8 mouse cellular contexts compared by ENCODE assay signal in genomic region chr11:94211651-94212488, GRCm38 (mm10). TPM values are rescaled to one million over a fixed set of nuclear protein-coding genes. Genes with fewer than 3 reads are reported as not detected.
DNase-seq lines count a peak whose midpoint lies in the region; ATAC-seq and TF ChIP-seq lines count a peak whose summit lies in the region.

No protein-coding gene starts in this region.

- TF ChIP-seq CTCF in Patski (IDR thresholded peaks at IDR 0.05): no peak

- in situ Hi-C loops in Patski (cut with MboI; ENCODE audit: low pct_unique_long_range_greater_than_20kb): no loop called here

- peak overlapping the region; percentile 73 for H3K4me3 ChIP-seq in hindbrain, embryonic 13.5 days
- H3K4me3 ChIP-seq in macrophage (ENCODE audit: inconsistent target): peak overlapping the region; percentile 46

- H3K4me2 ChIP-seq in hindbrain, embryonic 13.5 days: peak overlapping the region; percentile 72

- ATAC-seq in Patski: peak; percentile 31
- ATAC-seq in hindbrain, embryonic 13.5 days (ENCODE audit: low FRiP score): peak; percentile 21; the same call in 1 of the 2 replicates

- POLR2A ChIA-PET in Patski (lab: Charles Lee): interaction anchor here (0.6 to 5.8 kb wide), 9 partner anchors 9 to 116 kb away, joined by 3 to 37 read pairs (median 5); partner anchors contain the start of gene Ankrd40

- 0% methylated on average over 33 of the region's 61 CpGs for WGBS in hindbrain, embryonic 13.5 days
- 2% methylated on average over 49 of the region's 61 CpGs for WGBS in macrophage (ENCODE audit: missing documents)

- CTCF ChIA-PET in Patski (lab: Charles Lee): interaction anchor here (0.7 to 3.9 kb wide), 8 partner anchors 14 to 92 kb away, joined by 3 to 19 read pairs (median 4); no protein-coding TSS in a partner anchor

- peaks cover 32% of the 10 kb centered on the region for H3K4me1 ChIP-seq in hindbrain, embryonic 13.5 days (replicated peaks)

- H3K9ac ChIP-seq in hindbrain, embryonic 13.5 days: peak overlapping the region; percentile 94

- H3K36me3 ChIP-seq in hindbrain, embryonic 13.5 days: peaks cover 17% of the 10 kb centered on the region
- no peaks in the 10 kb centered on the region for H3K36me3 ChIP-seq in macrophage (ENCODE audit: inconsistent target)

- peaks cover 19% of the 10 kb centered on the region for H3K79me2 ChIP-seq in macrophage (ENCODE audit: inconsistent target)

- H3K27me3 ChIP-seq in Patski: no peaks in the 10 kb centered on the region
- H3K27me3 ChIP-seq in hindbrain, embryonic 13.5 days: no peaks in the 10 kb centered on the region

- peak overlapping the region; percentile 98 for H3K27ac ChIP-seq in hindbrain, embryonic 13.5 days
- H3K27ac ChIP-seq in macrophage: no peak overlapping the region

- DNase-seq in Patski (ENCODE audit: low read depth, low spot score): no peak
- peak; percentile 87 to 88 for DNase-seq in cerebellum, postnatal 10 days
- DNase-seq in frontal cortex, postnatal 14 days (ENCODE audit: low spot score in 2 of 2): peak; percentile 42 to 44
- DNase-seq in left cerebral cortex, adult 11 months (ENCODE audit: low spot score): peak; percentile 47
- DNase-seq in right cerebral cortex, postnatal 25 days: peak; percentile 59
- DNase-seq in yolk sac, embryonic 10.5 days (ENCODE audit: low spot score): peak; percentile 84

- H3K9me3 ChIP-seq in hindbrain, embryonic 13.5 days: no peaks in the 10 kb centered on the region

RNA-seq across cellular contexts. Expression of gene Tob1, which starts 0.6 kb away (rescaled TPM):
- polyA plus RNA-seq in Patski (2021) (24.9 TPM), macrophage (2018) (11.5 to 13.3 TPM (median 11.7 TPM) in 3 replicates)
- polyA plus RNA-seq in hindbrain, embryonic 13.5 days (2015; fragmentation: Nextera tagmentation; extraction: Ambion mirVana): 32.3 and 36.0 TPM in 2 replicates
- total RNA-seq in macrophage (2018; cell fraction: chromatin; rRNA removed): 10 to 100 TPM in 4 of 26 experiments, 1 to 10 TPM in 22; 2.3 to 11.6 (median 6.5) TPM
- total RNA-seq in macrophage (2018; cell fraction: cytosol; rRNA removed): 10 to 100 TPM in 20 of 26 experiments, 1 to 10 TPM in 6; 7.5 to 30.2 (median 12.2) TPM
- 10 to 100 TPM in 18 of 26 experiments, 1 to 10 TPM in 8; 6.4 to 29.1 (median 13.5) TPM for total RNA-seq in macrophage (2018; cell fraction: nucleus; rRNA removed)

RNA-seq across cellular contexts. Expression of gene Wfikkn2, which starts 33.9 kb away (rescaled TPM):
- 0.08 TPM for polyA plus RNA-seq in Patski (2021)
- 5.9 and 8.6 TPM in 2 replicates for polyA plus RNA-seq in hindbrain, embryonic 13.5 days (2015; fragmentation: Nextera tagmentation; extraction: Ambion mirVana)
- under 1 TPM in 1 of 26 experiments, not detected in 25; 0.26 TPM for total RNA-seq in macrophage (2018; cell fraction: chromatin; rRNA removed)
- under 1 TPM in 3 of 26 experiments, not detected in 23; 0.03 to 0.06 (median 0.03) TPM for total RNA-seq in macrophage (2018; cell fraction: cytosol; rRNA removed)
- 1 to 10 TPM in 1 of 26 experiments, under 1 TPM in 1, not detected in 24; 0.16 to 1.3 TPM for total RNA-seq in macrophage (2018; cell fraction: nucleus; rRNA removed)
- not detected in 3 replicates for polyA plus RNA-seq in macrophage (2018)
